Mouse (Mus musculus) MEL (cell line): Measurements from ENCODE around the gene Senp6. TPM values are rescaled to one million over a fixed set of nuclear protein-coding genes. Genes with fewer than 3 reads are reported as not detected.

Source experiments
- DNase-seq: peaks from one replicate; pipeline ENCODE4 v3.0.0; 2011; ENCODE audit warnings: low read depth, low spot score
- H3K27ac ChIP-seq: 2 replicates; pipeline ENCODE4 v1.5.1; 2012; ENCODE audit warnings: low read depth, mild to moderate bottlenecking, control low read depth, low read length, moderate library complexity; ENCODE audit not compliant: control insufficient read depth
- H3K27me3 ChIP-seq, 2 experiments: fragments of 150-350 bp in 1 of 2; sonication (generic) in 1 of 2; 2 replicates each; pipeline ENCODE4 v1.6.1; 2012; ENCODE audit warnings: low read length in 2 of 2, mild to moderate bottlenecking in 2 of 2, improper control_type of control experiment in 1 of 2, moderate library complexity in 1 of 2; ENCODE audit not compliant: insufficient read depth in 2 of 2, control insufficient read depth in 1 of 2
- H3K36me3 ChIP-seq, 2 experiments: 2 replicates each; pipeline ENCODE4 v1.6.1; 2012 to 2014; ENCODE audit warnings: low read length in 2 of 2, improper control_type of control experiment in 1 of 2, inconsistent platforms in 1 of 2, mild to moderate bottlenecking in 1 of 2; ENCODE audit not compliant: insufficient read depth in 2 of 2, control insufficient read depth in 1 of 2
- H3K4me1 ChIP-seq, 2 experiments: fragments of 150-350 bp in 1 of 2; sonication (generic) in 1 of 2; 2 replicates each; pipeline ENCODE4 v1.6.1; 2012; ENCODE audit warnings: low read length in 2 of 2, improper control_type of control experiment in 1 of 2, mild to moderate bottlenecking in 1 of 2; ENCODE audit not compliant: insufficient read depth in 2 of 2, control insufficient read depth in 1 of 2
- H3K4me3 ChIP-seq, 2 experiments: fragments of 150-350 bp in 1 of 2; sonication (generic) in 1 of 2; 2 replicates each; pipeline ENCODE4 v1.5.1; 2012; ENCODE audit warnings: low read depth in 2 of 2, low read length in 2 of 2, mild to moderate bottlenecking in 2 of 2, moderate library complexity in 2 of 2, control low read depth in 1 of 2, improper control_type of control experiment in 1 of 2; ENCODE audit not compliant: control insufficient read depth in 1 of 2, insufficient read depth in 1 of 2
- H3K79me2 ChIP-seq: 2 replicates; pipeline ENCODE4 v1.6.1; 2012; ENCODE audit warnings: mild to moderate bottlenecking, low read length, moderate library complexity; ENCODE audit not compliant: control insufficient read depth, poor library complexity, insufficient read depth
- H3K9ac ChIP-seq: 2 replicates; pipeline ENCODE4 v1.6.1; 2012; ENCODE audit warnings: low read depth, mild to moderate bottlenecking, control low read depth, low read length, moderate library complexity; ENCODE audit not compliant: control insufficient read depth, poor library complexity, severe bottlenecking
- H3K9me3 ChIP-seq: fragments of 150-350 bp; sonication (generic); replicated peaks from 2 replicates; pipeline ENCODE4 v1.6.1; 2012; ENCODE audit warnings: mild to moderate bottlenecking, low read length, improper control_type of control experiment, moderate library complexity; ENCODE audit not compliant: insufficient read depth
- BHLHE40 ChIP-seq: IDR thresholded peaks from 2 replicates; pipeline ENCODE4 v1.6.1; 2012; ENCODE audit warnings: low read depth, mild to moderate bottlenecking, inconsistent platforms, low read length, improper control_type of control experiment, borderline replicate concordance
- CHD2 ChIP-seq: IDR thresholded peaks from 2 replicates; pipeline ENCODE4 v1.6.1; 2011; ENCODE audit warnings: low read length, improper control_type of control experiment
- E2F4 ChIP-seq: IDR thresholded peaks from 2 replicates; pipeline ENCODE4 v1.6.1; 2011; ENCODE audit warnings: low read depth, low read length, improper control_type of control experiment, borderline replicate concordance
- ELF1 ChIP-seq: IDR thresholded peaks from 2 replicates; pipeline ENCODE4 v1.6.1; 2014; ENCODE audit warnings: low read depth, mild to moderate bottlenecking, inconsistent platforms, low read length, improper control_type of control experiment, moderate library complexity
- EP300 ChIP-seq, 2 experiments: IDR thresholded peaks; 2 replicates each; pipeline ENCODE4 v1.6.1; 2011; ENCODE audit warnings: improper control_type of control experiment in 2 of 2, low read length in 2 of 2, low read depth in 1 of 2, mild to moderate bottlenecking in 1 of 2
- ETS1 ChIP-seq: IDR thresholded peaks from 2 replicates; pipeline ENCODE4 v1.6.1; 2012; ENCODE audit warnings: low read depth, mild to moderate bottlenecking, inconsistent platforms, low read length, improper control_type of control experiment, moderate library complexity
- GABPA ChIP-seq: IDR thresholded peaks from 2 replicates; pipeline ENCODE4 v1.6.1; 2012; ENCODE audit warnings: low read depth, mild to moderate bottlenecking, inconsistent platforms, low read length, improper control_type of control experiment, moderate library complexity
- GATA1 ChIP-seq: IDR thresholded peaks from 2 replicates; pipeline ENCODE4 v1.6.1; 2011; ENCODE audit warnings: low read depth, low read length, improper control_type of control experiment
- HCFC1 ChIP-seq: IDR thresholded peaks from 2 replicates; pipeline ENCODE4 v1.6.1; 2012; ENCODE audit warnings: low read depth, mild to moderate bottlenecking, inconsistent platforms, low read length, improper control_type of control experiment, moderate library complexity
- JUND ChIP-seq: IDR thresholded peaks from 2 replicates; pipeline ENCODE4 v1.6.1; 2011; ENCODE audit warnings: low read depth, mild to moderate bottlenecking, improper control_type of control experiment, low read length
- KAT2A ChIP-seq: conservative IDR thresholded peaks from 2 replicates; pipeline ENCODE4 v1.6.1; 2012; ENCODE audit warnings: low read depth, low read length, improper control_type of control experiment, inconsistent platforms
- MAFK ChIP-seq: IDR thresholded peaks from 2 replicates; pipeline ENCODE4 v1.6.1; 2011; ENCODE audit warnings: low read depth, mild to moderate bottlenecking, low read length, improper control_type of control experiment, borderline replicate concordance
- MAZ ChIP-seq: IDR thresholded peaks from 2 replicates; pipeline ENCODE4 v1.6.1; 2012; ENCODE audit warnings: low read depth, mild to moderate bottlenecking, inconsistent platforms, low read length, improper control_type of control experiment
- MEF2A ChIP-seq: IDR thresholded peaks from 2 replicates; pipeline ENCODE4 v1.6.1; 2014; ENCODE audit warnings: low read depth, mild to moderate bottlenecking, inconsistent platforms, low read length, improper control_type of control experiment; ENCODE audit not compliant: poor library complexity, insufficient replicate concordance, severe bottlenecking; ENCODE audit errors: extremely low read depth
- MYB ChIP-seq: IDR thresholded peaks from 2 replicates; pipeline ENCODE4 v1.6.1; 2011; ENCODE audit warnings: mild to moderate bottlenecking, low read depth, low read length, improper control_type of control experiment
- MYC ChIP-seq: IDR thresholded peaks from 2 replicates; pipeline ENCODE4 v1.6.1; 2011; ENCODE audit warnings: low read depth, mild to moderate bottlenecking, low read length, improper control_type of control experiment, moderate library complexity
- NRF1 ChIP-seq: IDR thresholded peaks from 2 replicates; pipeline ENCODE4 v1.6.1; 2014; ENCODE audit warnings: low read depth, mild to moderate bottlenecking, inconsistent platforms, low read length, improper control_type of control experiment, moderate library complexity; ENCODE audit not compliant: poor library complexity, insufficient read depth, severe bottlenecking
- POLR2A ChIP-seq, 2 experiments: IDR thresholded peaks; 2 replicates each; pipeline ENCODE4 v1.6.1; 2011 to 2012; ENCODE audit warnings: low read length in 2 of 2, mild to moderate bottlenecking in 2 of 2, control low read depth in 1 of 2, improper control_type of control experiment in 1 of 2, low read depth in 1 of 2, moderate library complexity in 1 of 2; ENCODE audit not compliant: control insufficient read depth in 1 of 2, insufficient read depth in 1 of 2, poor library complexity in 1 of 2
- POLR2AphosphoS2 ChIP-seq: IDR thresholded peaks from 2 replicates; pipeline ENCODE4 v1.6.1; 2011; ENCODE audit warnings: low read length, improper control_type of control experiment
- POLR2AphosphoS5 ChIP-seq: IDR thresholded peaks from 2 replicates; pipeline ENCODE4 v1.6.1; 2012; ENCODE audit warnings: low read depth, borderline replicate concordance, mild to moderate bottlenecking, inconsistent platforms, low read length, moderate library complexity, mixed read lengths
- RCOR1 ChIP-seq: IDR thresholded peaks from 2 replicates; pipeline ENCODE4 v1.6.1; 2012; ENCODE audit warnings: low read depth, mild to moderate bottlenecking, inconsistent platforms, low read length, improper control_type of control experiment
- SIN3A ChIP-seq: IDR thresholded peaks from 2 replicates; pipeline ENCODE4 v1.6.1; 2012; ENCODE audit warnings: low read length, improper control_type of control experiment, inconsistent platforms
- SMC3 ChIP-seq: IDR thresholded peaks from 2 replicates; pipeline ENCODE4 v1.6.1; 2011; ENCODE audit warnings: low read depth, low read length, improper control_type of control experiment
- TCF12 ChIP-seq: IDR thresholded peaks from 2 replicates; pipeline ENCODE4 v1.6.1; 2014; ENCODE audit warnings: low read depth, mild to moderate bottlenecking, inconsistent platforms, low read length, improper control_type of control experiment, moderate library complexity
- UBTF ChIP-seq: IDR thresholded peaks from 2 replicates; pipeline ENCODE4 v1.6.1; 2012; ENCODE audit warnings: low read depth, mild to moderate bottlenecking, inconsistent platforms, low read length, improper control_type of control experiment, moderate library complexity, borderline replicate concordance; ENCODE audit not compliant: insufficient read depth
- ZC3H11A ChIP-seq: IDR thresholded peaks from 2 replicates; pipeline ENCODE4 v1.6.1; 2012; ENCODE audit warnings: low read depth, mild to moderate bottlenecking, inconsistent platforms, low read length, improper control_type of control experiment
- ZKSCAN1 ChIP-seq: IDR thresholded peaks from 2 replicates; pipeline ENCODE4 v1.6.1; 2012; ENCODE audit warnings: low read depth, mild to moderate bottlenecking, inconsistent platforms, low read length, improper control_type of control experiment, moderate library complexity
- polyA plus RNA-seq, 2 experiments: library from polyadenylated mRNA; stranded (reverse) in 1 of 2; unstranded in 1 of 2; fragments of >175 nt in 1 of 2; fragments of >200 nt in 1 of 2; gene quantifications; 2 replicates each; pipeline versions ENCODE4 v1.2.1 to v1.2.4; 2012; ENCODE audit warnings: low replicate concordance in 2 of 2, low read depth in 1 of 2; ENCODE audit not compliant: insufficient read length in 2 of 2, insufficient read depth in 1 of 2, missing spikeins in 1 of 2
- total RNA-seq: library from RNA; depleted of rRNA; stranded (reverse); fragments of 300-350 nt; gene quantifications from 2 replicates; pipeline ENCODE4 v1.2.3, GENCODE M21; 2012

Gene Senp6
- total and polyA plus RNA-seq, 3 experiments = 67.0 to 670 (median 71.1) TPM

- H3K4me3 ChIP-seq = no peak overlapping the region
- no peaks in the 10 kb centered on the region for H3K27me3 ChIP-seq
- no peaks in the 10 kb centered on the region for H3K36me3 ChIP-seq
- H3K27ac ChIP-seq = no peak overlapping the region
- TF ChIP-seq MEF2A = no peak
- no peak for TF ChIP-seq ELF1
- no peak for TF ChIP-seq GATA1
- no peak for TF ChIP-seq GABPA
- no peak for TF ChIP-seq POLR2A (IDR thresholded peaks at IDR 0.05; ENCODE audit: control insufficient read depth in 1 of 2, insufficient read depth in 1 of 2, low read depth in 1 of 2, low read length in 2 of 2, poor library complexity in 1 of 2)
- TF ChIP-seq POLR2AphosphoS2 = no peak
- TF ChIP-seq NRF1 = no peak
- H3K4me1 ChIP-seq = no peaks in the 10 kb centered on the region
- no peaks in the 10 kb centered on the region for H3K79me2 ChIP-seq
- no peak for DNase-seq
- H3K9ac ChIP-seq = no peak overlapping the region
- H3K9me3 ChIP-seq = no peaks in the 10 kb centered on the region
Observed at GRCm38 (mm10) chr9:80178670-80179069, 112.0 kb downstream of the Senp6 start.

GRCm38 (mm10) chr9:80179688-80180087 lies 113.0 kb downstream of the Senp6 start:
- Histone ChIP-seq H3K27ac (no peak overlapping the region), H3K27me3 (no peaks in the 10 kb centered on the region), H3K36me3 (no peaks in the 10 kb centered on the region), H3K9ac (no peak overlapping the region), H3K79me2 (no peaks in the 10 kb centered on the region), H3K9me3 (no peaks in the 10 kb centered on the region), H3K4me3 (no peak overlapping the region), H3K4me1 (no peaks in the 10 kb centered on the region)
- TF ChIP-seq MEF2A (no peak), HCFC1 (no peak), BHLHE40 (no peak), JUND (no peak), E2F4 (no peak), MAZ (no peak), MYB (no peak), ZC3H11A (no peak), MYC (no peak), POLR2AphosphoS5 (no peak)
- DNase-seq = no peak

DNA sequence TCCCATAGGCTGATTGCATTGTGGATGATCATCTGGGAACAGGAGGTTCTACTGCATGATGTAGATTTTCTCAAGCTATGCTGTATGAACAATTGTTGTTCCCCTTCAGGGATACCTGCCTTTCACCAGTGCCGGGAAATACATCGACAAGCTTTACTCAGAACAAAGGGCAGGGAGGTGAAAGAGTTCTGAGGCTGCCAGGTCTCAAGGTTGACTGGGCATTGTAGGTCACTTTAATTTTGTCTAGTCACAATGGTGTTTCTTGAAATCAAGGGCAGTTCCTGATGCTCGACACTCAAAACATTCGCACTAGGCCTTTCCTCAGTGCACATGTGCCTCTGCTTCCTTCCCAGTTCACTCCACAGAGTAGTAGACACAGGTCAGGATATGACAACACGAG lies 114.1 kb downstream of the Senp6 start:
- Histone ChIP-seq H3K79me2 (no peaks in the 10 kb centered on the region), H3K9me3 (no peaks in the 10 kb centered on the region), H3K27me3 (no peaks in the 10 kb centered on the region), H3K9ac (no peak overlapping the region), H3K4me1 (no peaks in the 10 kb centered on the region), H3K4me3 (no peak overlapping the region), H3K27ac (no peak overlapping the region), H3K36me3 (no peaks in the 10 kb centered on the region)
- no peak for DNase-seq
- TF ChIP-seq KAT2A = no peak
- TF ChIP-seq RCOR1 = no peak
- TF ChIP-seq ZKSCAN1 = no peak
- TF ChIP-seq ELF1 = no peak
- no peak for TF ChIP-seq SMC3
- TF ChIP-seq MAFK = no peak
- TF ChIP-seq BHLHE40 = no peak
- TF ChIP-seq UBTF = no peak
- TF ChIP-seq EP300 (IDR thresholded peaks at IDR 0.05; ENCODE audit: low read depth in 1 of 2, low read length in 2 of 2) = no peak
- no peak for TF ChIP-seq ETS1
- TF ChIP-seq TCF12 = no peak
- no peak for TF ChIP-seq CHD2
- no peak for TF ChIP-seq ZC3H11A
- no peak for TF ChIP-seq SIN3A
- TF ChIP-seq GATA1 = no peak
- no peak for TF ChIP-seq MAZ
